Mouse (Mus musculus) ES-E14 (cell line): ENCODE measurements around the gene Itgb7.
A peak's percentile ranks its signal among the peaks of the same experiment; 100 is the strongest.

Experiments used
- CHD2 ChIP-seq: IDR thresholded peaks from 2 replicates; pipeline ENCODE4 v1.6.1; 2014; ENCODE audit warnings: mild to moderate bottlenecking, low read depth, low read length, inconsistent platforms
- HCFC1 ChIP-seq: IDR thresholded peaks from 2 replicates; pipeline ENCODE4 v1.6.1; 2012; ENCODE audit warnings: low read length, inconsistent platforms, borderline replicate concordance; ENCODE audit not compliant: insufficient read depth
- MAFK ChIP-seq: IDR thresholded peaks from 2 replicates; pipeline ENCODE4 v1.6.1; 2014; ENCODE audit warnings: mild to moderate bottlenecking, low read depth, low read length, inconsistent platforms; ENCODE audit not compliant: insufficient read depth
- ZC3H11A ChIP-seq: IDR thresholded peaks from 2 replicates; pipeline ENCODE4 v1.6.1; 2012; ENCODE audit warnings: low read depth, mild to moderate bottlenecking, inconsistent platforms, low read length, borderline replicate concordance
- ZNF384 ChIP-seq: IDR thresholded peaks from 2 replicates; pipeline ENCODE4 v1.6.1; 2012; ENCODE audit warnings: low read depth, low read length, inconsistent platforms

DNA sequence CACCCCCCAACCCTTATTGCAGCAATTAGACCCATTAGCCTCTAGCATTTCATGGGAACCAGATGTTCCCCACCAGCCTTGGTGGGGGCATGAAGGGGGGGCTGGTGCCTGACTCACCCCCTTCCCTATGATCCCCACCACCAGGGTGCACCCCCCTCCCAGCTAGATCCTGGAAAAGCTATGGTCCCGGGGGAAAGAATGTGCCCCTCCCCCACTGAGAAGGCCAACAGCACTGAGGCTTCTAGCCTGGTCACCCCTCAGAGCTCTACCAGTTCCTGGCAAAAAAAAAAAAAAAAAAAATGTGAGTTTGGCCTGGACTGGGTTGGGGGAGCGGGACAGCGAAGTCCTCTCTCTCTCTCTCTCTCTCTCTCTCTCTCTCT, 17.1 kb upstream of the Itgb7 start:
- TF ChIP-seq HCFC1: no peak
- no peak for TF ChIP-seq CHD2
- TF ChIP-seq ZNF384: peak; percentile 92
- no peak for TF ChIP-seq ZC3H11A
- no peak for TF ChIP-seq MAFK
